Mouse (Mus musculus) thymus, adult 2 months (tissue): ENCODE results near the gene Cd68. TPM values are rescaled to one million over a fixed set of nuclear protein-coding genes. Genes with fewer than 3 reads are reported as not detected.
"Not testable (repeated sequence)": the region's sequence is repeated elsewhere in the genome, so short reads cannot be mapped to it uniquely, and the experiment has no call there.

Source experiments
- DNase-seq: peaks from one replicate; pipeline ENCODE4 v3.0.0; 2021
- H3K27ac ChIP-seq: fragments of 200-500 bp; 2 replicates; pipeline ENCODE4 v1.5.1; 2012; ENCODE audit warnings: low read length, control low read depth; ENCODE audit not compliant: control insufficient read depth, insufficient read depth
- H3K27me3 ChIP-seq: fragments of 200-500 bp; 2 replicates; pipeline ENCODE4 v1.6.1; 2012; ENCODE audit warnings: mild to moderate bottlenecking, low read length, moderate library complexity, mixed read lengths; ENCODE audit not compliant: control insufficient read depth, insufficient read depth
- H3K36me3 ChIP-seq: fragments of 200-500 bp; 2 replicates; pipeline ENCODE4 v1.6.1; 2012; ENCODE audit warnings: mild to moderate bottlenecking, low read length, moderate library complexity; ENCODE audit not compliant: control insufficient read depth, insufficient read depth
- H3K4me1 ChIP-seq: fragments of 200-500 bp; replicated peaks from 2 replicates; pipeline ENCODE4 v1.6.1; 2012; ENCODE audit warnings: low read length; ENCODE audit not compliant: control insufficient read depth, insufficient read depth
- H3K4me3 ChIP-seq: fragments of 200-500 bp; 2 replicates; pipeline ENCODE4 v1.5.1; 2012; ENCODE audit warnings: mild to moderate bottlenecking, low read length, control low read depth, moderate library complexity; ENCODE audit not compliant: control insufficient read depth, insufficient read depth
- CTCF ChIP-seq: fragments of 200-500 bp; IDR thresholded peaks from 2 replicates; pipeline ENCODE4 v1.5.1; 2012; ENCODE audit warnings: mild to moderate bottlenecking, control low read depth, low read length, moderate library complexity, borderline replicate concordance; ENCODE audit not compliant: control insufficient read depth, poor library complexity, insufficient read depth; ENCODE audit errors: extremely low read depth
- POLR2A ChIP-seq: fragments of 200-500 bp; IDR thresholded peaks from 2 replicates; pipeline ENCODE4 v1.6.1; 2012; ENCODE audit warnings: mild to moderate bottlenecking, low read length, control low read depth, moderate library complexity; ENCODE audit not compliant: control insufficient read depth, poor library complexity, insufficient read depth; ENCODE audit errors: extremely low read depth
- WGBS: fragments of 180-500 bp; shearing (Covaris S2); methylation state at CpG from one replicate; pipeline ENCODE4 v1.1.7; 2018; 5-methylcytosine and 5-hydroxymethylcytosine counted together
- polyA plus RNA-seq: library from polyadenylated mRNA; depleted of rRNA; stranded (reverse); fragments of >200 nt; gene quantifications from 2 replicates; pipeline ENCODE4 v1.2.3, GENCODE M21; 2012

Cd68 gene
- polyA plus RNA-seq, 1 experiment: 117 TPM

DNA sequence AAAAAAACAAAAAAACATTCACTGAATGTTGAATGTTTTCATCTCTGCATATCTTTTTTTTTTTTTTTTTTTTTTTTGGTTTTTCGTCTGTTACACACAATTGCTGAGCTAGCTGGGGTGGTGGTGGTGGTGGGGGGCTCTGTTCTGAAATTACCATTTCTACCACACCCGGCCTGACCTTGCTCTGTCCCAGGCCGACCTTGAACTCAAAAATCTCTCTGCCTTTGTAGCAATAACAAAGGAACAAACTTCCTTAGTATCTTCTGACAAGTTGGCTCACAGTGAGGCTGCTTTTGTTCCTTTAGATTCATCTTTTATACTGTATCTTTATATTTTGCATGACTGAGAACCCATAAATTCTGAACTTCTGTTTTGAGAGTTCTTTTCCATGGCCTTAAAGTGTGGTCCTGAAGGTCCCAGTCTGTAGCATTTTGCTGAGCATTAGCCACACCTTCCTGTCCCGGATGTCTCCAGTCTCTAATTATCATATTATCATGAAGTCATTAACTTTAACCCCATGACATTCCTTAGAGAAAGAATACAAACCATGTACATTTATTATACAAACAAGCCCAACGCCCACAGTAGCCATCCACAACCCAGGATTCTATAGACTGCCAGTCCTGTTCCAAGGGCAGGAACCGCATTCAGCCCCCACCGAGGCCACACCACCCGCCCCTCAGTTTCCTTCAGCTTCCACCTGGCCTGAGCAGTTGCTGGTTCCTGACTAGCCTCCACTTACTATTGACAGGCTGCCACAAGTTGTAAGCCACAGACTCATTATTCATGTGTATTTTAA, 38.1 kb upstream of the Cd68 start:
- 66% methylated on average over 8 of the region's 8 CpGs for WGBS
- no peaks in the 10 kb centered on the region for H3K27me3 ChIP-seq

GRCm38 (mm10) chr11:69703381-69703780, 37.4 kb upstream of the Cd68 start:
- H3K27ac ChIP-seq, H3K36me3 ChIP-seq, H3K4me3 ChIP-seq, DNase-seq, H3K27me3 ChIP-seq, H3K4me1 ChIP-seq: not testable (repeated sequence)
- WGBS: 93% methylated on average over 3 of the region's 3 CpGs

More for the DNA sequence above, 38.1 kb upstream of the Cd68 start:
- no peaks in the 10 kb centered on the region for H3K36me3 ChIP-seq
- H3K4me3 ChIP-seq: no peak overlapping the region
- no peak overlapping the region for H3K27ac ChIP-seq
- DNase-seq: no peak
- H3K4me1 ChIP-seq: no peaks in the 10 kb centered on the region
- TF ChIP-seq CTCF (no peak), POLR2A (no peak)

GRCm38 (mm10) chr11:69702886-69703285, 36.9 kb upstream of the Cd68 start:
- DNase-seq, H3K4me3 ChIP-seq, H3K4me1 ChIP-seq, H3K36me3 ChIP-seq, H3K27ac ChIP-seq, H3K27me3 ChIP-seq: not testable (repeated sequence)
- WGBS: 96% methylated on average over 10 of the region's 10 CpGs

DNA sequence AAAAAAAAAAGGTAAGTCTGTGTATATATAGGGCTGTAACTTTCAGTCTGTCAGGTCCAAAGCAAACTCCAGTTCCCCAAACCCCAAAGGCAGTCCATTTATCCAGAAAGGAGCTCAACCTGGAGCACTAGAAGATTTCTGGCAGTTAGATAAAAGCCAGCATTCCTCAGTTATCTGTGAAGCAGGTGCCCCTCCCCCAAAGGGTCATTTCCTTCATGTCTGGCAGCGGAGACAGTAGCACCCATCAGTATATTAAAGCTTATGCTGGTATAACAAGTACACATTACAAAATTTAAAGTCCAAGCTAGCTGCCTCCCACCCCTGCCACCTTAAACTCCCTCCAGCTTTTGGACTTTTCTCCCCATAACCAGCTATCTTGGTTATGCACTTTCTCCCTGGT, 33.6 kb upstream of the Cd68 start:
- Histone ChIP-seq H3K4me3 (no peak overlapping the region), H3K4me1 (no peaks in the 10 kb centered on the region), H3K36me3 (no peaks in the 10 kb centered on the region), H3K27ac (no peak overlapping the region), H3K27me3 (peaks cover 3% of the 10 kb centered on the region; the same call in 1 of the 2 replicates)
- DNase-seq: no peak
- 87% methylated on average over 1 of the region's 1 CpGs for WGBS
- TF ChIP-seq POLR2A (no peak), CTCF (no peak)

- 81% methylated on average over 5 of the region's 5 CpGs for WGBS
- no peaks in the 10 kb centered on the region for H3K36me3 ChIP-seq
- no peak for DNase-seq
- H3K27ac ChIP-seq: no peak overlapping the region
- H3K27me3 ChIP-seq: peaks cover 3% of the 10 kb centered on the region; the same call in 1 of the 2 replicates
- TF ChIP-seq POLR2A (no peak), CTCF (no peak)
- H3K4me3 ChIP-seq: no peak overlapping the region
- H3K4me1 ChIP-seq: no peaks in the 10 kb centered on the region
Observed at GRCm38 (mm10) chr11:69698574-69698973, 32.6 kb upstream of the Cd68 start.

DNA sequence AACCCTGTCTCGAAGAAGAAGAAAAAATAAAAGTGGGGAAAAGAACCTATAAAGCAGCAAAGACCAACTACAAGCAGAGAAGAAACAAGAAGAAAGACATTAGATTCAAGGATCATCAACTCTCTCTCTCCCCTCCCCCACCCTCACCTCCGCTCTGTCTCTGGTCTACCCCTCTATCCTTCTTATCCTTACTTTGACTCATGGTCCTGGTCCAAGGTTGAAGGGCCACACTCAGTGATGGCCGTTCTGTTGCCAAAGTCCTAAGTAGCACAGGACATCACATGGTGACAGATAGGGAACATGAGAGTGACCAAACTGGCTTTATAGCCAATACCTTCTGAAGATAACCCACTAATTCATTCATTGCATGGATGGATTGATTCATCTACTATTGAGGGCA, 31.4 kb upstream of the Cd68 start:
- H3K4me1 ChIP-seq: no peaks in the 10 kb centered on the region
- H3K4me3 ChIP-seq: no peak overlapping the region
- TF ChIP-seq CTCF (no peak), POLR2A (no peak)
- no peak for DNase-seq
- WGBS: 90% methylated on average over 3 of the region's 3 CpGs
- H3K27ac ChIP-seq: no peak overlapping the region
- H3K27me3 ChIP-seq: peaks cover 3% of the 10 kb centered on the region; the same call in 1 of the 2 replicates
- no peaks in the 10 kb centered on the region for H3K36me3 ChIP-seq
